Mouse (Mus musculus) kidney, adult 2 months (tissue): ENCODE results near the gene Mgarp.

Source experiments
- CTCF ChIP-seq: fragments of 200-500 bp; conservative IDR thresholded peaks from 2 replicates; pipeline ENCODE4 v1.5.1; 2011; ENCODE audit warnings: low read depth, mild to moderate bottlenecking, control low read depth, low read length, moderate library complexity, mixed read lengths; ENCODE audit not compliant: insufficient read depth, insufficient read length
- POLR2A ChIP-seq: fragments of 200-500 bp; IDR thresholded peaks from one replicate; pipeline ENCODE4 v1.6.1; 2011; ENCODE audit warnings: low read depth, low read length, control low read depth

DNA sequence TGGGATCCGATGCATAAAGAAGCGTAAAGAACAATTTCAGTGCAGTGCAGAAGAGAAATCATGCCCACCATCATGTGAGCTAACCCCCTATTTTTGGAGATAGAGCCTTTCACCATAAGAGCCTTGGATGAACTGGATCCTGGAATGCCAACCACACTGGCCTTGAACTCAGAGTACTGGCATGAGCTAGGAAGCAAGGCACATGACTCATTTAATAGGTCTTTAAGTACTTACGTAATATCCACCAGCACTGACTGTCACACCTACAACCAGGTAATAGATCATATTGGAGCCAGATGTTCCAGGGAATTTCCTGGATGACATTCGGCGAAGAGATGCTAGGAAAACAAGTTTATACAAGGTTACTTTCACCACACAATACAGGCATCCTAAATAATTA is 4.9 kb downstream of the Mgarp start:
- TF ChIP-seq CTCF (no peak), POLR2A (no peak)
